18 mouse cellular contexts compared by ENCODE assay signal in genomic region chr14:109663503-109664039, GRCm38 (mm10).
"Had no signal": no experiment of that assay in that cellular context is flagged by ENCODE, and none has a peak within 500 bp of the region (broad histone marks: within the 10 kb centered on the region; RNA-seq: fewer than 3 reads in every experiment).

No protein-coding gene starts in this region.

- H3K4me3 ChIP-seq: kidney, embryonic 15.5 days; left cerebral cortex, adult 2 months; liver, embryonic 13.5 days; midbrain, embryonic 12.5 days; midbrain, embryonic 15.5 days; myocyte; stomach, embryonic 15.5 days had no signal

- ATAC-seq: midbrain, embryonic 15.5 days had no signal

- H3K27me3 ChIP-seq: kidney, embryonic 15.5 days; liver, embryonic 13.5 days; midbrain, embryonic 12.5 days; midbrain, embryonic 15.5 days; stomach, embryonic 15.5 days had no signal

- H3K9ac ChIP-seq: kidney, embryonic 15.5 days; liver, embryonic 13.5 days; midbrain, embryonic 12.5 days; midbrain, embryonic 15.5 days; stomach, embryonic 15.5 days had no signal

- H3K9me3 ChIP-seq: kidney, embryonic 15.5 days; liver, embryonic 13.5 days; midbrain, embryonic 12.5 days; midbrain, embryonic 15.5 days; stomach, embryonic 15.5 days had no signal

- H3K27ac ChIP-seq: kidney, embryonic 15.5 days; left cerebral cortex, adult 2 months; liver, embryonic 13.5 days; midbrain, embryonic 12.5 days; midbrain, embryonic 15.5 days; stomach, embryonic 15.5 days had no signal

- H3K4me2 ChIP-seq: kidney, embryonic 15.5 days; liver, embryonic 13.5 days; midbrain, embryonic 12.5 days; midbrain, embryonic 15.5 days; stomach, embryonic 15.5 days had no signal

- DNase-seq: kidney, adult 8-10 months; kidney, postnatal 10 days; kidney, postnatal 36 days; layer of hippocampus, postnatal 36 days; liver, embryonic 13.5 days; lung, adult 2 months; lung, postnatal 14 days; lung, postnatal 4 days; right cerebral cortex, adult 18-20 months; right cerebral cortex, postnatal 25 days; spleen, adult 18-20 months; thymus, postnatal 25 days had no signal

- H3K4me1 ChIP-seq: kidney, embryonic 15.5 days; liver, embryonic 13.5 days; midbrain, embryonic 12.5 days; midbrain, embryonic 15.5 days; stomach, embryonic 15.5 days had no signal

- H3K36me3 ChIP-seq: kidney, embryonic 15.5 days; liver, embryonic 13.5 days; midbrain, embryonic 12.5 days; midbrain, embryonic 15.5 days; stomach, embryonic 15.5 days had no signal
